Mouse (Mus musculus) heart, postnatal 10 days (tissue): Measurements from ENCODE around the gene Ferd3l. TPM values are rescaled to one million over a fixed set of nuclear protein-coding genes. Genes with fewer than 3 reads are reported as not detected.

ENCODE experiments used
- DNase-seq, 2 experiments: peaks; one replicate each; pipeline ENCODE4 v3.0.0; 2021
- intact Hi-C: fragments of 180-260 bp; cut with DNase I; formaldehyde crosslinking; loops from one replicate; pipeline ENCODE4 v1.15.1; 2025
- total RNA-seq, 2 experiments: library from RNA; stranded (reverse); gene quantifications; 2 replicates each; pipeline ENCODE4 v1.2.3; 2021

Ferd3l gene
- total RNA-seq = not detected

GRCm38 (mm10) chr12:33928331-33929192 lies at the start of gene Ferd3l:
TSS of gene Ferd3l (plus strand) at chr12:33928425.
- no peak for DNase-seq
- intact Hi-C loops = no loop called here

- intact Hi-C loops = no loop called here
- peak; percentile 34 to 43 for DNase-seq
Measured at GRCm38 (mm10) chr12:33893956-33894355, 34.3 kb upstream of the Ferd3l start.

DNA sequence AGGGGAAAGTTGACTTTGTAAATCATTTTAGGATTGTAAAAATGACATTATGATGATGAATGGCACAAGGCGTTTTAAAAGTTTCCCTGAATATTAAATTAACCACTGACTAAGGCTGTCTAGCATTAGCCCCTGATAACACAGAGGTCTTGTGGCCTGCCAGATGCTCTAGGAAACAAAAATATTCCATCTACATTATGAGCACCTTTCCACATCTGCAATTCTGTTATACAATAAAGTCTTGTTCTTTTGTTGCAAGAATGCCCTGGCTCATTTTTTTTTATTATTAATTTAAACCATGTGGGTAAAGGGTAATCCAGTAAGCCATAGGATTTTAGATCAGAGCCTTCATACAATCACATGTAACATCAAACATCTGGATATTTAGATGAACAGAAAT lies 33.6 kb upstream of the Ferd3l start:
- no peak for DNase-seq
- intact Hi-C loops = no loop called here

DNA sequence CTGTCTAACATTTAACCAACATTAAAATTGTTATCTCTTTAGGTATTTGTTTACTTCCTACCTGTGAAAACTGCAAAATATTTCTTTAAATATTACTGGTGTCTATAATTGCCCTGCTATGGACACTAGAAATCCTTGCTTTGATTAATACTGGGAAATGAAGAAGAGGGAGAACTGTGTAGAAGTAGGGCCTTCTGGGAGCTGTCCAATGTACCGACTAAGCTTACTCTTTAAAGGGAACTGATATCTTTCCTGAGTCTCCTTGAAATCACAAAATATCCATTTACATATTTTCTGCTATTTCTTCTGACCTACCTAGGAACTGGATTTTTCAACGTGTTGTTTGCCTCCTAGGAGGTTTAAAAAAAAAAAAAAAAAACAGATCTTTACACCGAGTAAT lies 1.5 kb upstream of the Ferd3l start:
- peak in 1 of 2 experiments; percentile 15 for DNase-seq
- intact Hi-C loops = no loop called here

- intact Hi-C loops = no loop called here
- no peak for DNase-seq
Measured at GRCm38 (mm10) chr12:33927334-33928098, 709 bp upstream of the Ferd3l start.

DNA sequence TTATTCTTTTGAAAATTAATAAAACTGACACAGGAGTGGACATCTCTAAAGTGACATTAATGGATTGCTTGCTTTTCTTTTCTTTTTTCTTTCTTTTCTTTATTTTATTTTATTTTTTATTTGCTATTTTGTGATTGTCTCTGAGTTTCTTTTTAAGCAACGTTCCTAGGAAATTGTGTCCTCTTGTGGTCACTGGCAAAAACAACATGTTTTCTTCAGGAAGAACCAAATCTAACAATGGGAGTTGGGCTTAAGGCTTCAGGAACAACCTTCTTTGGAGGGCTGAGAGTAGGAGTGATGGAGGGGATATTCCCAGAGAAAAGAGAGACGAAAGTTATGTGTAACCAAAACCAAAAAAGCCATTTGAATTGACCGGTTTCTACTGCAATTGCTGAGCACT lies 24.6 kb downstream of the Ferd3l start:
- intact Hi-C loops = loop anchor here (10.0 kb wide), 1 partner anchor 348 kb away; no protein-coding TSS in a partner anchor
- DNase-seq = no peak

DNA sequence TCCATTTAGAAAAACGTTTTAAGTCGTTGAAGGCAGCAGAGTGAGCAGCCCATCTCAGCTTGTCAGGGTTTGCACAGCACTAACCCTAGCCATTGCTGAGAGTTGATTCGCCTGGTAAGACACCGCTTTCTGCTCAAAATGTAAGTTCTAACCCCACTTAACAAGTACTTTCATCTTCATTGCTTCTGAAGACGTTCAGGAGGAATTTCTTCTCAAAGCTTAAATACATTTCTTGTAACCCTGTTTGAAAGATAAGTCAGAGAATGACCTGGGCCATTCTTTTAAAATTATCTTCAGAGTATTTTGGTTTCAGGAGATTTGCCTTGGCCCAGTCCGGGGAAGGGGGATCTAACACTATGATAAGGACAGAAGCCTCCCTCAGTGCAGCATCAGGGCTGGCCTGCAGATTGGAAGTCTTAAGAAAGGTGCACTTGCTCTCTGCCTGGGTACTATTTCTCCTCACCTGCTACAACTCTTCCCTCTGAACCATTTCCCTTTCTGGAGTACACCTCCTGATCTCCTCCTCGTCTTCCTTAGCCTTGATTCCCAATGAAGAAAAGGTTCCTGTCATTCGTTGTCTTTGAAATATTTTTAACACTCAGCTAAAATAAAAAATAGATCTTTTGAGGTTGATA lies 26.8 kb downstream of the Ferd3l start:
- intact Hi-C loops = loop anchor here (5.0 to 10.0 kb wide), 2 partner anchors 350 to 702 kb away; no protein-coding TSS in a partner anchor
- DNase-seq = no peak

DNA sequence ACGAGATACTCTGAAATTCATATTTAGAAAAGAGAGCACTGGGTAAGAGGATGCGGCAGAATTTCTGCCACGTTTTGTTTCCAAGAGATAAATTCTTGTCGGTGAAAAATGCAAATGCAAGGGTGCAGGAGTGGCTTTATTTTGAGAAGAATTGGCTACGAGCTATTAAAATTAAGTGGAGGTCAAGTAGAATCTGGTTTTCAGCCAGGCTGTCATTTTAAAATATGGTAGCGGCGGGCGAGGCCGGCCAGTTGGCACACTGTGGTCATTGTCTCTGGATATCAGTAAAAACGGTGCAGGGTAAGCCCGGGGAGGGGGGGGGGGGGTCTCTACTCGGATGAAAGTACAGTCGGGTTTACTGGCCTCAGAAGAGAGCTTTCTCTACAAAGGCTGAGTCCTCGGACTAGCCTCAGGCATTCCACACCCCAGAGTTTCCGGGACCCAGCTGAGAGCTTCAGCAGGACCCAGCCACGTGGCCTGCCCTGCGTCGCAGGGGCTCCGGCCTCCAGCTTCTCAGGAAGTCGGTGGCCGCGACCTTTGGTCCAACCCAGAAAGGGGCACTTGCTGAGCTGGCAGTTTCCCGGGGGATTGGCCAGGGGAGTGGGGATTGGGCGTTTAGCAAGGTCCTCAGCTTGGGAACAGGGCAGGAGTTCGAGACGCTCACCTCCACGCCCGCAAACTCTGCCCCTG lies 27.5 kb downstream of the Ferd3l start:
- no peak for DNase-seq
- intact Hi-C loops = loop anchor here (5.0 to 10.0 kb wide), 2 partner anchors 351 to 702 kb away; no protein-coding TSS in a partner anchor

GRCm38 (mm10) chr12:33956576-33957399 lies 28.6 kb downstream of the Ferd3l start:
- intact Hi-C loops = loop anchor here (5.0 to 10.0 kb wide), 2 partner anchors 352 to 701 kb away; no protein-coding TSS in a partner anchor
- DNase-seq = peak; percentile 40 to 53

DNA sequence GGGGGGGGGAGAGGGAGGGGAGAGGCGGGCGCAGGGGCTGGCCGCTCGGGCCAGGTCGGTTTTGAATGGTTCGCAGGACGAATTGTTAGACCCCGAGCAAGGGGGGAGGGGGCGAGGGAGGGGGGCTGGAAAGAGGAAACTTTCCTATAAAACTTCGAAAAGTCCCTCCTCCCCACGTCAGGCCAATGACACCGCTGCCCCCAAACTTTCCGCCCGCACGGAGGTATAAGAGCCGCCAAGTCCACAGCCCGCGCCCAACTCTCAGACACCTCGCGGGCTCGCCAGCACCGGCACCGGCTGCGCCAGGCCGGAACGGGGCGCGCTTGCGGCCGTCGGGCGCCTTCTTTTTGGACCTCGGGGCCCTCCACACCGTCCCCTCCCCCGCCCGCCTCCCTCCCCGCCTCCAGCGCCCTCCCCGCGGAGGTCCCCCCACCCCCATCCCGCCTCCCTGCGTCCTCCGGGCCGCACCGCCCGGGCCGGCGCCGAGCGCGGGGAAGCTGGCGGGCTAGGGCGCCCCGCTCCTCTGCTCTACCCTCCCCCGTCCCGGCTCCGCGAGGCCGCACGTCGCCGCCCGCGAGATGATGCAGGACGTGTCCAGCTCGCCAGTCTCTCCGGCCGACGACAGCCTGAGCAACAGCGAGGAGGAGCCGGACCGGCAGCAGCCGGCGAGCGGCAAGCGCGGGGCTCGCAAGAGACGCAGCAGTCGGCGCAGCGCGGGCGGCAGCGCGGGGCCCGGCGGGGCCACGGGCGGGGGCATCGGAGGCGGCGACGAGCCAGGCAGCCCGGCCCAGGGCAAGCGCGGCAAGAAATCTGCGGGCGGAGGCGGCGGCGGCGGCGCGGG lies 29.4 kb downstream of the Ferd3l start, which contains the start of gene Twist1:
Gene Twist1, plus strand, starts transcription at position 272 of the 841 bp plus-strand sequence.
- intact Hi-C loops = loop anchor here (5.0 to 10.0 kb wide), 2 partner anchors 353 to 700 kb away; no protein-coding TSS in a partner anchor
- DNase-seq = peak; percentile 75 to 77

DNA sequence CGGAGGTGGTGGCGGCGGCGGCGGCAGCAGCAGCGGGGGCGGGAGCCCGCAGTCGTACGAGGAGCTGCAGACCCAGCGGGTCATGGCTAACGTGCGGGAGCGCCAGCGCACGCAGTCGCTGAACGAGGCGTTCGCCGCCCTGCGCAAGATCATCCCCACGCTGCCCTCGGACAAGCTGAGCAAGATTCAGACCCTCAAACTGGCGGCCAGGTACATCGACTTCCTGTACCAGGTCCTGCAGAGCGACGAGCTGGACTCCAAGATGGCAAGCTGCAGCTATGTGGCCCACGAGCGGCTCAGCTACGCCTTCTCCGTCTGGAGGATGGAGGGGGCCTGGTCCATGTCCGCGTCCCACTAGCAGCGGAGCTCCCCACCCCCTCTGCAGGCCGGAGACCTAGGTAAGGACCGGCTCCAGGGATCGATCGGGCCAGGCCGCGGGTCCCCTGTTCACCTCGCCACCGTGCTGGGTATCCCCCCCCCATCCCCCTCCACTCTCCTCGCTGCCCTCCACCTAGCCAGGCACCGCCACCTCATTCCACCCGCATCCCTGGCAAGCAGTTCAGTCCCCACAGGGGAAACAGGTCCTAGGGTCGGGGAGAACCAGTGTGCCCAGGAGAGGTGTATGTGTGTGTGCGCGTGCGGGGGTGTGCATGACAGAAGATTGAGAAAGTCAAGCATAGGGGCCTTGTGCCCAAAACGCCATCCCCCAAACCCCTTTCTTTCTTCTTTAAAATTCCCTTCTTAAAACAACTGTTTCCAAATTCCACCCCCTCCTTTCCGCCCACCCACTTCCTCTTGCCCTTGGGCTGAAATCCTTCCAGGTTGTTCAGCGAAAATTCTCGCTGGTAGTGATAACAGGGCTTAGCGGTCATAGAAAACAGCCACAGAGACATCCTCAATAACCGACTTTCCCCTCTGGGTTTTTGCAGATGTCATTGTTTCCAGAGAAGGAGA lies 30.3 kb downstream of the Ferd3l start:
- intact Hi-C loops = loop anchor here (5.0 to 10.0 kb wide), 2 partner anchors 354 to 699 kb away; no protein-coding TSS in a partner anchor
- peak; percentile 29 to 38 for DNase-seq

GRCm38 (mm10) chr12:33959206-33959605 lies 31.0 kb downstream of the Ferd3l start:
- intact Hi-C loops = loop anchor here (5.0 to 10.0 kb wide), 2 partner anchors 354 to 698 kb away; no protein-coding TSS in a partner anchor

GRCm38 (mm10) chr12:33959846-33960245 lies 31.6 kb downstream of the Ferd3l start:
- no peak for DNase-seq
- intact Hi-C loops = loop anchor here (5.0 to 10.0 kb wide), 2 partner anchors 355 to 697 kb away; no protein-coding TSS in a partner anchor

More at GRCm38 (mm10) chr12:33959206-33959605, 31.0 kb downstream of the Ferd3l start:
- DNase-seq = no peak

DNA sequence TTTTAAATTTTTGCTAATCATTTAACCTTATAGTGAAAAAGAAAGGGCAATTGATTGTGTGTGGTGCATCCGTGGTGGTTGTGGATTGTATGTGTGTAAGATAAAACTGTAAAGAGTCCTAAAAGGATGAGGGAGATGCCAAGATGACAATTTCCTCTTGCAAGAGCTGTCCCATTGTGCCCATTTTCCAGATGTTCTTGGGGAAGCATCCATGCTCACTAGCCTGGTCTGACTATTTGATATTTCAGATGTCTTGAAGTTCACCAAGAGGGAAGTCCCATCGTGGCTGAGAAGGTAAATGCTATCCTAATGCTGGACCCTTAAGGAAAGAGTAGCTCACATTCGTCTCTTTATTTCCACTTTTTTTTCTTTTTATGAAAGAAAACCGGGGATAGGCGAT lies 32.8 kb downstream of the Ferd3l start:
- intact Hi-C loops = no loop called here
- DNase-seq = no peak

DNA sequence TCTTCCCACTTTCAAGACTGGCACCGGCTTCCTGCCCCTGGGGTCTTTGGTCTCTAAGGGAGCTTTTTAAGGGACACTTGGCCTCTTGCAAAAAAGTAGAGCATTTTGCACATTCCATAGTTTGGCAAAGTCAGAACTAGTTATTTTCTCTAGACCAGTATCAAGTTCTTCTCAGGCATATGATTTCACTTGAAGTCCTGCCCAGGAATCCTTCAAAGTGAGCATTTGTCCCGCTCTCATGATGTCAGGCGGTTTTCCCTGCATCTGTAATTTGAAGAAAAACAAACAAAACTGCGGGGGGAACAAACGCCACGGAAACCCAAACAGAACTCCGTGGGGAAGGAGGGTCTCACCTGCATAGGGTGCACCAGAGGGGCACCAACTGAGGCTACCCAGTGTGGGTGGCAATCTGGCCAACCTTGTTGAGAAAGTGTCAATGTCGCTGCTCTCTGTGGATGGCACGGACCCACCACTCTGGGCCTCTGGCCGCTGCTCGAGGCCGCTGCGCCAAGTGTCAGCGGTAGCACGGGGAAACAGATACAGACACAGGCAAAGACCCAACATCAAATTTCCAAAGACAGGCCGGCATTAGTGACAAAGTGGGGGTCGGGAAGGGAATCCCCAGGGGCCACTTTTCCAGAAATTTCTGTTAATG lies 34.0 kb downstream of the Ferd3l start:
- intact Hi-C loops = no loop called here
- no peak for DNase-seq

GRCm38 (mm10) chr12:33962773-33963130 lies 34.5 kb downstream of the Ferd3l start:
- intact Hi-C loops = no loop called here
- no peak for DNase-seq
